Mouse (Mus musculus) liver, embryonic 11.5 days (tissue): ENCODE measurements at regions not wholly inside any gene's neighbourhood (a gene's known extent, or its start where the extent isn't known, plus 50 kb on each side); places are given as distances from the start of the nearest gene placed in this dataset.
A peak's percentile ranks its signal among the peaks of the same experiment; 100 is the strongest.

Experiments used
- ATAC-seq: fragments of 200-750 bp; cut with Nextera tagmentation; replicated peaks from 2 replicates; pipeline ENCODE4 v1.8.0; 2017; ENCODE audit warnings: moderate number of reproducible peaks, mild to moderate bottlenecking, moderate TSS enrichment, moderate library complexity; ENCODE audit not compliant: low FRiP score
- DNase-seq: peaks from one replicate; pipeline ENCODE4 v3.0.0-alpha.2; 2017; ENCODE audit warnings: low spot score
- H3K27ac ChIP-seq: fragments of 300-500 bp; sonication (generic); 2 replicates; pipeline ENCODE4 v1.5.1; 2014; ENCODE audit warnings: mild to moderate bottlenecking, low read depth, low read length, control low read depth
- H3K27me3 ChIP-seq: fragments of 300-500 bp; sonication (generic); replicated peaks from 2 replicates; pipeline ENCODE4 v1.6.1; 2014; ENCODE audit warnings: low read length, mixed read lengths; ENCODE audit not compliant: control insufficient read depth, insufficient read depth
- H3K36me3 ChIP-seq: fragments of 300-500 bp; sonication (generic); 2 replicates; pipeline ENCODE4 v1.6.1; 2014; ENCODE audit warnings: mild to moderate bottlenecking, low read length, moderate library complexity, mixed read lengths; ENCODE audit not compliant: control insufficient read depth, insufficient read depth
- H3K4me1 ChIP-seq: fragments of 300-500 bp; sonication (generic); replicated peaks from 2 replicates; pipeline ENCODE4 v1.6.1; 2014; ENCODE audit warnings: low read length, mixed read lengths; ENCODE audit not compliant: control insufficient read depth, insufficient read depth
- H3K4me2 ChIP-seq: fragments of 300-500 bp; sonication (generic); 2 replicates; pipeline ENCODE4 v1.6.1; 2014; ENCODE audit warnings: mild to moderate bottlenecking, control low read depth, moderate library complexity
- H3K4me3 ChIP-seq: fragments of 300-500 bp; sonication (generic); 2 replicates; pipeline ENCODE4 v1.5.1; 2014; ENCODE audit warnings: low read depth, low read length, control low read depth
- H3K9ac ChIP-seq: fragments of 300-500 bp; sonication (generic); 2 replicates; pipeline ENCODE4 v1.6.1; 2014; ENCODE audit warnings: low read depth, low read length, control low read depth
- H3K9me3 ChIP-seq: fragments of 300-500 bp; sonication (generic); 2 replicates; pipeline ENCODE4 v1.6.1; 2016; ENCODE audit warnings: low read length, inconsistent platforms, mixed read lengths; ENCODE audit not compliant: control insufficient read depth
- WGBS: fragments of 180-500 bp; shearing (Covaris S2); extraction: QIAGEN DNeasy Blood & Tissue Kit; methylation state at CpG from one replicate; pipeline ENCODE4 v1.1.7; 2014; 5-methylcytosine and 5-hydroxymethylcytosine counted together

DNA sequence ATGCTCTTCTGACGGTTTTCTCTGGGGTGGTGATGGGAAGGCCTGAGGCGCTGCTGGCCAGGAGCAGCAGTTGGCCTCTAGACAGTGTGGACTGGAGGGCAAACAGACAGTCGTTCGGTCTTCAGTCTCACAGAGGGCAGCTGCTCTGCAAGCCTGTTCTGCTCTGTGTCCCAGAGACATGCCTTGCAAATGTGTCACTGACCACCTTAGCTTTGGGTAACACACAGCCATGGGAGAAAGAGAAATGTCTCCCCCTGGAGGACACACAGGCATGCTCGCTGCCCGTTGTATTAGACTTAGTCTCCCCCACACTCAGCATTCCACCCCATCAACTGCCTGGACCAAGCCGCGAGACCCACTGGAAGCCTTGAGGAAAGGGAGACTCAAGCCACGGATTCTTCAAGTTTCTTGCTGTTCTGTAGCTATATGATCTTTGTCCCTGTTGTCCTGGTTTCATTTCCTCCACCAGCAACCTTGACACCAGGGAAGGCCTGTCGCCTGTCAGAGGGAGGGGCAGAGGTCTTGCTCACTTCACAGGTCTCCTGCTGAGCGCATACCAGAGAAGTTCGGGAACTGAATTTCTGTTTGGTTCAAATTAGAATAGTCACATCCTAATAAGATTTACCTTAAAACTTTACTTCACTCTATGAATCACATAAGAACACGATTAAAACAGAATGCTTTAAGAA is 310.8 kb downstream of the Setd4 start:
- Histone ChIP-seq H3K36me3 (no peaks in the 10 kb centered on the region), H3K9ac (no peak overlapping the region), H3K4me2 (no peak overlapping the region), H3K4me1 (no peaks in the 10 kb centered on the region), H3K27me3 (peaks cover 4% of the 10 kb centered on the region; the same call in 1 of the 2 replicates), H3K4me3 (no peak overlapping the region), H3K9me3 (no peaks in the 10 kb centered on the region), H3K27ac (no peak overlapping the region)
- DNase-seq = peak; percentile 69
- WGBS = 22% methylated on average over 13 of the region's 13 CpGs
- ATAC-seq = peak; percentile 53; the same call in 1 of the 2 replicates

DNA sequence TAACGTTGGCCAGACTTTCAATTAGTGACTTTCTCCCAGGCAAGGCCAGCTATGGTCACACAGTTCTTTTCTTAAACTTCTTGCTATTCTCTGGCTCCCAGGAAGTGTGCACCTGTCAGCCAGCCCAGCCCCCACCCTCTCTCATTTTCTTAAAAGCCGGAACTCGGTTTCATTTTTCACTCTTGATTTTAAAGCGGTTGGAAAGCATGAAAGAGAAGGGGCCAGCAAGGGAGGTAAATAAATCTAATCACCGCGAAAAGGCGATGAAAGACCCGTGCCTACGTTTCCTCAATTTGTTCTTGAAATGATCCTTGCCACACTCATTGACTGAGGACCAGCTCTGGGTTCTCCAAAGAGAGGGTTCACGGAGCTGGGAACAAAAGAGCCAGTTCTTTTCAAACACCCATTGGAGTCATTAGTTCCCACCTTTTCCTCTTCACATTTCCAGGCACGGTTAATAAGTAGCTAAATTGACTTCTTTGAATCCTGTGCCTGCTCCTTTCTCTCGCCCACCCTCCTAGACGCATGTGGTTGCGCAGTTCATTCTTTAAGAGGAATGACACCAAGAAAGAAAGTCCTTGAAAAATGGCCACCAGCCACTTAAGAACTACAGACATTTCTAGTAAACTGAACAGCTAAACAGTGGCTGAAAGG is 311.6 kb downstream of the Setd4 start:
- no peak overlapping the region for H3K4me2 ChIP-seq

DNA sequence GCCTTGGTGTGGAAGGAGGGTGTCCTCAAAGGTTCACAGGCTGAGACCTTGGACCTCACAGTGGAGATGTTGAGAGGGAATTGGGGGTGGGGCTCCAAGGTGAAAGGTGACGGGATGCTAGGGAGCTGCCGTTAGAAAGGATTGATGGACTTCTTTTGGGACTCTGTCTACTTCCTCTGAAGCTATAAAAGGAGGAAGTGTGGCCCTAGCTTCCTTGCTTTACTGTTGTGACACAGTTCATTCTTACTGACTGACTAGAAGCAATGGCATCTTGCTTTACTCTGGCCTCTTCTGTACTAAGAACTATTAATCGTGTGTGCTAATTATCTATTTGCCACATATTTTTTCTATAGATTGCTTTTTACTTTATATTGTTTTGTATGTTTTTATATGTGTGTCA is 315.8 kb downstream of the Setd4 start:
- no peak overlapping the region for H3K4me2 ChIP-seq
- ATAC-seq (no peak), DNase-seq (no peak)
- no peaks in the 10 kb centered on the region for H3K36me3 ChIP-seq
- H3K9me3 ChIP-seq = no peaks in the 10 kb centered on the region
- H3K27me3 ChIP-seq = peaks cover 4% of the 10 kb centered on the region; the same call in 1 of the 2 replicates
- H3K4me1 ChIP-seq = no peaks in the 10 kb centered on the region
- H3K9ac ChIP-seq = no peak overlapping the region
- H3K4me3 ChIP-seq = no peak overlapping the region
- whole genome bisulfite sequencing = 39% methylated on average over 3 of the region's 3 CpGs
- H3K27ac ChIP-seq = no peak overlapping the region

More for the DNA sequence above, 311.6 kb downstream of the Setd4 start:
- Histone ChIP-seq H3K4me3 (no peak overlapping the region), H3K9me3 (no peaks in the 10 kb centered on the region), H3K9ac (no peak overlapping the region), H3K4me1 (no peaks in the 10 kb centered on the region), H3K36me3 (no peaks in the 10 kb centered on the region), H3K27ac (no peak overlapping the region), H3K27me3 (peaks cover 4% of the 10 kb centered on the region; the same call in 1 of the 2 replicates)
- 69% methylated on average over 14 of the region's 14 CpGs for WGBS
- ATAC-seq (no peak), DNase-seq (no peak)

DNA sequence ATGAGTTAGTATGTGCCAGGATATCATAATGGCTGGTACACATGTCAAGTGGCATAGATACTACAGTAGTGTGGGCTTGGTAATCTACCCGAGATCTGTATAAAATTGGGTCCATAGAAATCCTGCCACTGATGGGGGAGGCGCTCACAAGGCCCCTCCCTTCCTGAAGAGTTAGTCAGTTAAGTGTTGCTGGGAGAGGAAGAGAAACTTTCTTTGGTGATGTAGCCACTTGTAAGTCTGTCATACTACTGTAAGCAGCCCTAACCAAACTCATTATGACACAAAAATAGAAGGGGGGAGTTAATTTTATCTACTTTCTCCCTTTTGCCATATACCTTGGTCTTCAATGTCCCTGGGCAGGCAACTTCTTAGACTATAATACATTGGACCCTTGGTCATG is 316.3 kb downstream of the Setd4 start:
- H3K4me2 ChIP-seq = no peak overlapping the region
- no peaks in the 10 kb centered on the region for H3K36me3 ChIP-seq
- no peak overlapping the region for H3K9ac ChIP-seq
- DNase-seq = no peak
- no peaks in the 10 kb centered on the region for H3K9me3 ChIP-seq
- 75% methylated on average over 2 of the region's 2 CpGs for WGBS
- H3K27ac ChIP-seq = no peak overlapping the region
- no peaks in the 10 kb centered on the region for H3K4me1 ChIP-seq
- no peak overlapping the region for H3K4me3 ChIP-seq
- ATAC-seq = no peak
- peaks cover 4% of the 10 kb centered on the region; the same call in 1 of the 2 replicates for H3K27me3 ChIP-seq

DNA sequence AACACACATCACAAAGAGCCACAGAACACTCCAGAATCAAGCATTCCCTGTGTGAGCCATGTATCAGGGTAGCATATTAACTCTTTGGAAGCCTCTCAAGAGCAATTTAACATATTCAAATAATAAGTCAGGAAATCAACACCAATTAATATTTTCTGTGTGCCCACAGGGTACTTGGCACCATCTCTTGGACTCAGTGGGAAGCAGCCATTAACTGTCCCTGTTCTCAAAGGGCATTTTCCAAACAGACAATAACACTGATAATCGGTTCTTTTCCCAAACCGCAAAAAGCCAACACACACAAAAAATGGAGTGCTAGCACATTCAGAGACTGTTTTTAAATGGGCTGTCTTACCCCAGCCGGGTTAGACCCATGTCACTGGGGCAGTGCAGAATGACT is 317.0 kb downstream of the Setd4 start:
- Histone ChIP-seq H3K4me3 (no peak overlapping the region), H3K4me1 (no peaks in the 10 kb centered on the region), H3K27me3 (peaks cover 4% of the 10 kb centered on the region; the same call in 1 of the 2 replicates), H3K36me3 (no peaks in the 10 kb centered on the region), H3K27ac (no peak overlapping the region), H3K9me3 (no peaks in the 10 kb centered on the region), H3K9ac (no peak overlapping the region), H3K4me2 (no peak overlapping the region)
- no peak for ATAC-seq
- 85% methylated on average over 3 of the region's 3 CpGs for WGBS
- no peak for DNase-seq

DNA sequence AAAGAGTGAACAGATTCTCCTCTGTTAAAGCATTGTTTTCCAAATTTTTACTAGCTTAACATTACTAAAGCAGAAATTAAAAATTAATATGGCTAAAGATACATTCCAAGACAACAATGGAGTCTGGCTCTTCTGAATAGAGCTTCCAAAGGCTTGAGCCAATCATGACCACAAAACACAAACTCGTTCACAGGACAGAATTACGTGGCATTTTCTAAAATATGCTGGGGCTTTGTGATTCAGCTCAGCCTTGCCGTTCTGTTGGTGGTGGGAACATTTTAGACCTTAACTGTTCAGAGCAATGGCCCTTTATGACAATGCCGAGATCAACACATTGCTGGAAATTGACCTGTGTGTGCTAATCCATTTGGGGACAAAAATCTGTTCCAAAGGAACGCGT is 318.7 kb downstream of the Setd4 start:
- DNase-seq (no peak), ATAC-seq (no peak)
- H3K9me3 ChIP-seq = no peaks in the 10 kb centered on the region
- no peak overlapping the region for H3K4me2 ChIP-seq
- H3K4me3 ChIP-seq = no peak overlapping the region
- no peak overlapping the region for H3K9ac ChIP-seq
- no peaks in the 10 kb centered on the region for H3K36me3 ChIP-seq
- WGBS = 87% methylated on average over 6 of the region's 6 CpGs
- no peaks in the 10 kb centered on the region for H3K4me1 ChIP-seq
- no peak overlapping the region for H3K27ac ChIP-seq
- peaks cover 2% of the 10 kb centered on the region; the same call in 1 of the 2 replicates for H3K27me3 ChIP-seq

DNA sequence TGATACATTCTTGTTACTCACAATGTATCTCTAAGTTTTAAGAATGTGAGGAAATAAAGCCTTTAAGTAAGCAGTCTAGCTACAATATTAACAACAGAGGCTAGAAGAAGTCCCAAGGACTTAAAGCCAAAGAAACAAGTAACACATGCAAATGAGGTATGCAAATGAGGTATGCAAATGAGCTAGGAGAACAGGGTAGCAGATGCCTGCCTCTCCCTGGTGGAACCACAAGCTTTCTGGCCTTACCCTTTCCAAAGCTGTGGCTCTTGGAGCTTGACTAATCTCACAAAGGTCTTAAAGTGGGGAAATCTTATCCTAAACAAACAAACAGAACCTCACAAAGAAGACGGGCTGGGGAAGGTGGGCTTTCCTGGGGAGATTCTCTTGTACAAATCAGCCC is 322.1 kb downstream of the Setd4 start:
- Histone ChIP-seq H3K9ac (no peak overlapping the region), H3K4me3 (no peak overlapping the region), H3K4me1 (no peaks in the 10 kb centered on the region), H3K9me3 (no peaks in the 10 kb centered on the region), H3K27me3 (0 out of 2 replicates have a peak, but pooled peaks cover 2% of the 10 kb centered on the region), H3K36me3 (no peaks in the 10 kb centered on the region), H3K27ac (no peak overlapping the region), H3K4me2 (no peak overlapping the region)
- no peak for ATAC-seq
- 36% methylated on average over 1 of the region's 1 CpGs for whole genome bisulfite sequencing
- DNase-seq = no peak

DNA sequence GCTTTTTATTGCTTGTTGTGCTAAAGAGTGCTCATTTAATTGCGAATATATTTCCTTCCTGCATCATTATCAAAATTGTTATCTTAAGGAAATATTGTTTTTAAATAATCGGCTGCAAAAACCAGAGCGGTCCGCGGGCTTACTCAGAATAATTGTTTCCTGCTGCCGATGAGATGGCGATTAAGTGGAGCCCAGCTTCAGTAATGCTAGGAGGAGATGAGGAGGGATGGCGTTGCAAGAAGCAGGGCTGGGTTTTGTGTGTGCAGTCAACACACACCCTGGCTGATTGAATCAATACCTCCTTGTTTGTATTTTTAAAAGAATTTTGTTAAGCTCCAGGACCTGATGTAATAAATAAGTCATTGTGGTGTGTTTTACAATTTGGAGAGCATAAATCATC is 331.2 kb downstream of the Setd4 start:
- no peak overlapping the region for H3K27ac ChIP-seq
- no peak overlapping the region for H3K4me2 ChIP-seq
- peak; percentile 6 for DNase-seq
- WGBS = 68% methylated on average over 8 of the region's 8 CpGs
- ATAC-seq = no peak
- no peaks in the 10 kb centered on the region for H3K27me3 ChIP-seq
- no peak overlapping the region for H3K9ac ChIP-seq
- H3K4me1 ChIP-seq = no peaks in the 10 kb centered on the region
- no peaks in the 10 kb centered on the region for H3K36me3 ChIP-seq
- no peak overlapping the region for H3K4me3 ChIP-seq
- H3K9me3 ChIP-seq = no peaks in the 10 kb centered on the region

DNA sequence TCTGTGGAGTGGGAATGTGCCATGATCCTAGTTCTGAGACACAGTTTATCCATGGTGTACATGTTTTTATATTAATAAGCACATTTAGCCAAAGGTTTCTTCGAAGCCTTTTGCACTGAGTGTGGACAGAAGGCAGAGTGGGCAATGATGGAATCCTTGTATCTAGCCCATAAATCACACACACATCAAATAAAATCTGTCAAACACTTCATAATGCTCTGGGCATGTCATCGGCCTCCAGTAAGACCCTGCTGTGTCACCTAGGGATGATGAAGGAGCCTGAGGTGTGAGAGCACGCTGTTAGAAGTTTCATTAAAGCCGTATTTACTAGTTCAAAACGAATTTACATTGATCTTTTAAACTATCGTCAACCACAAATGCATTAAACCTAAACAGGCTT is 331.7 kb downstream of the Setd4 start:
- DNase-seq = no peak
- Histone ChIP-seq H3K27me3 (no peaks in the 10 kb centered on the region), H3K4me2 (no peak overlapping the region), H3K9me3 (no peaks in the 10 kb centered on the region), H3K4me1 (no peaks in the 10 kb centered on the region), H3K36me3 (no peaks in the 10 kb centered on the region), H3K27ac (no peak overlapping the region), H3K9ac (no peak overlapping the region), H3K4me3 (no peak overlapping the region)
- WGBS = 72% methylated on average over 6 of the region's 6 CpGs
- no peak for ATAC-seq
